Mouse (Mus musculus) forebrain, postnatal 0 days (tissue): ENCODE measurements around the gene Capn9. TPM values are rescaled to one million over a fixed set of nuclear protein-coding genes. Genes with fewer than 3 reads are reported as not detected.

Experiments
- ATAC-seq: fragments of 200-750 bp; cut with Nextera tagmentation; 2 replicates; pipeline ENCODE4 v1.8.0; 2017; ENCODE audit warnings: mild to moderate bottlenecking, moderate library complexity
- DNase-seq: peaks from one replicate; pipeline ENCODE4 v3.0.0-alpha.2; 2015
- H3K27ac ChIP-seq: fragments of 300-500 bp; sonication (generic); 2 replicates; pipeline ENCODE4 v1.5.1; 2014; ENCODE audit warnings: low read depth, mild to moderate bottlenecking, antibody characterized with exemption, low read length, moderate library complexity, mixed read lengths
- H3K27me3 ChIP-seq: fragments of 300-500 bp; sonication (generic); 2 replicates; pipeline ENCODE4 v1.6.1; 2014; ENCODE audit warnings: mild to moderate bottlenecking, low read length, mixed read lengths; ENCODE audit not compliant: insufficient read depth
- H3K36me3 ChIP-seq: fragments of 300-500 bp; sonication (generic); 2 replicates; pipeline ENCODE4 v1.6.1; 2014; ENCODE audit warnings: mild to moderate bottlenecking, moderate library complexity; ENCODE audit not compliant: insufficient read depth
- H3K4me1 ChIP-seq: fragments of 300-500 bp; sonication (generic); 2 replicates; pipeline ENCODE4 v1.6.1; 2014; ENCODE audit warnings: antibody characterized with exemption; ENCODE audit not compliant: insufficient read depth
- H3K4me2 ChIP-seq: fragments of 300-500 bp; sonication (generic); 2 replicates; pipeline ENCODE4 v1.6.1; 2014; ENCODE audit warnings: low read depth, mild to moderate bottlenecking, moderate library complexity
- H3K4me3 ChIP-seq: fragments of 300-500 bp; sonication (generic); 2 replicates; pipeline ENCODE4 v1.5.1; 2014; ENCODE audit warnings: low read depth, low read length, mixed read lengths
- H3K9ac ChIP-seq: fragments of 300-500 bp; sonication (generic); 2 replicates; pipeline ENCODE4 v1.6.1; 2014; ENCODE audit warnings: mild to moderate bottlenecking
- H3K9me3 ChIP-seq: fragments of 300-500 bp; sonication (generic); 2 replicates; pipeline ENCODE4 v1.6.1; 2016; ENCODE audit warnings: low read length
- CTCF ChIP-seq: sonication (generic); IDR thresholded peaks from 2 replicates; pipeline ENCODE4 v1.5.1; 2016; ENCODE audit warnings: antibody characterized with exemption, control low read depth, low read depth
- WGBS: fragments of 180-500 bp; shearing (Covaris S2); extraction: QIAGEN DNeasy Blood & Tissue Kit; methylation state at CpG from one replicate; pipeline ENCODE4 v1.1.7; 2014; 5-methylcytosine and 5-hydroxymethylcytosine counted together
- polyA plus RNA-seq: library from polyadenylated mRNA; unstranded; fragments of >200 nt; fragmentation: Nextera tagmentation; extraction: Ambion mirVana; gene quantifications from 2 replicates; pipeline ENCODE4 v1.2.1, GENCODE M21; 2015
- total RNA-seq: library from RNA; depleted of rRNA; stranded (reverse); fragments of >200 nt; gene quantifications from 2 replicates; pipeline ENCODE4 v1.2.3, GENCODE M21; 2014

The Capn9 gene
- total and polyA plus RNA-seq, 2 experiments from 2014 or later, result 0.29 TPM; not detected in 1

GRCm38 (mm10) chr8:124571732-124572429, 4.0 kb upstream of the Capn9 start:
- ATAC-seq (no peak), DNase-seq (no peak)
- Histone ChIP-seq H3K4me3 (no peak overlapping the region), H3K4me2 (no peak overlapping the region), H3K27ac (no peak overlapping the region), H3K9ac (no peak overlapping the region), H3K4me1 (no peaks in the 10 kb centered on the region), H3K36me3 (no peaks in the 10 kb centered on the region), H3K9me3 (no peaks in the 10 kb centered on the region), H3K27me3 (no peaks in the 10 kb centered on the region)
- 62% methylated on average over 8 of the region's 8 CpGs for WGBS
- no peak for TF ChIP-seq CTCF

- no peak overlapping the region for H3K4me3 ChIP-seq
- no peak overlapping the region for H3K9ac ChIP-seq
- no peak overlapping the region for H3K27ac ChIP-seq
- no peaks in the 10 kb centered on the region for H3K9me3 ChIP-seq
- no peak for DNase-seq
- ATAC-seq, result no peak
- no peaks in the 10 kb centered on the region for H3K36me3 ChIP-seq
- no peaks in the 10 kb centered on the region for H3K27me3 ChIP-seq
- no peak for TF ChIP-seq CTCF
- no peak overlapping the region for H3K4me2 ChIP-seq
- no peaks in the 10 kb centered on the region for H3K4me1 ChIP-seq
Measured at GRCm38 (mm10) chr8:124572430-124572775, 3.5 kb upstream of the Capn9 start.

DNA sequence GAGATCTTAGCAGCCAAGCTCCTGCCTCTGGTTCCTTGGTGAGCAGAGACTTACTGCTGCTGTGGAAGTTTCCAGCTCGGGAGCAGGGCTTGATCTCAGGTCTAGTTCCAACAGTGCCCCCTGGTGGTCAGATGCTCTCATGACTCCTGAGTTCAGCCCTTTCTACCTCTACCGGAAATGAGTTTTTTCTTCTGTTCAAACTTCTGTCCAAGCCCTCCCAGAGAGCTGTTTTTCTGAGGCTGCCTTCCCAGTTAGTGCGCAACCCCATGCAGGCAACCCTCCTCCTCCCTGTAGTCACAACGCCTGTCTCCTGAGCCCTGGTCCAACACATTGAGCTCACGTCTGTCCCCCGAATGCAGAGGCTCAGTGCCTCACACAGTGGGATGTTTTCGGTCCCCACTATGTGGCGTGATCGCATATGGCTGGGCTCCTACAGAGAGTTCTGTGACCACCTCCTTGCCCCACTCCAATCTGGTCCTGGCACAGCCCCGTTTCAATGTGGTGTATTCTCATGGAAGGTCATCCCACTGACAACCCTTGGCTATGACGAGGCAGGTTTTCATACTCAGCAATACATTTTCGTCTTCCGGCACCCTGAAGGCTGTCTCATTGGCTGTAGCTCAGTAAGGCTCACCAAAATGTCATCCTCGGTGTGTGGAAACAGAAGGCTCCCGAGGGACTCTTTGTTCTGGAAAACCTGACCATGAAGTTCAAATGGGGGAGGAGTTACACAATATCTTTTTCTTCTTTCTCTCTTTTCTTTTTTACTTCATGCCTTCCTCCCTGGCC, 2.2 kb upstream of the Capn9 start:
- no peaks in the 10 kb centered on the region for H3K36me3 ChIP-seq
- H3K4me1 ChIP-seq, result no peaks in the 10 kb centered on the region
- 57% methylated on average over 15 of the region's 15 CpGs for WGBS
- H3K27ac ChIP-seq, result no peak overlapping the region
- ATAC-seq (peak; percentile 66), DNase-seq (peak; percentile 88)
- peak; percentile 89 for TF ChIP-seq CTCF
- H3K9me3 ChIP-seq, result no peaks in the 10 kb centered on the region
- H3K9ac ChIP-seq, result no peak overlapping the region
- H3K27me3 ChIP-seq, result no peaks in the 10 kb centered on the region
- no peak overlapping the region for H3K4me2 ChIP-seq
- no peak overlapping the region for H3K4me3 ChIP-seq

GRCm38 (mm10) chr8:124576751-124577150, 840 bp downstream of the Capn9 start:
- ATAC-seq, result no peak
- no peak overlapping the region for H3K27ac ChIP-seq
- no peak overlapping the region for H3K4me3 ChIP-seq
- no peak for TF ChIP-seq CTCF
- no peaks in the 10 kb centered on the region for H3K27me3 ChIP-seq
- no peaks in the 10 kb centered on the region for H3K9me3 ChIP-seq
- WGBS, result 81% methylated on average over 1 of the region's 1 CpGs
- no peak for DNase-seq
- H3K4me1 ChIP-seq, result no peaks in the 10 kb centered on the region
- no peak overlapping the region for H3K4me2 ChIP-seq
- H3K36me3 ChIP-seq, result no peaks in the 10 kb centered on the region
- H3K9ac ChIP-seq, result no peak overlapping the region

GRCm38 (mm10) chr8:124585718-124586425, 10.0 kb downstream of the Capn9 start:
- DNase-seq, result no peak
- Histone ChIP-seq H3K4me1 (no peaks in the 10 kb centered on the region), H3K4me2 (no peak overlapping the region), H3K4me3 (no peak overlapping the region), H3K27ac (no peak overlapping the region), H3K9me3 (no peaks in the 10 kb centered on the region), H3K27me3 (no peaks in the 10 kb centered on the region), H3K36me3 (no peaks in the 10 kb centered on the region), H3K9ac (no peak overlapping the region)
- 44% methylated on average over 3 of the region's 3 CpGs for WGBS
- no peak for TF ChIP-seq CTCF
- ATAC-seq, result 0 out of 2 replicates have a peak, but pooled peaks have one; percentile 43

GRCm38 (mm10) chr8:124586556-124586955, 10.6 kb downstream of the Capn9 start:
- Histone ChIP-seq H3K4me1 (no peaks in the 10 kb centered on the region), H3K27ac (no peak overlapping the region), H3K9ac (no peak overlapping the region), H3K4me2 (no peak overlapping the region), H3K27me3 (no peaks in the 10 kb centered on the region), H3K4me3 (no peak overlapping the region), H3K36me3 (no peaks in the 10 kb centered on the region), H3K9me3 (no peaks in the 10 kb centered on the region)
- ATAC-seq (no peak), DNase-seq (no peak)
- no peak for TF ChIP-seq CTCF
- 88% methylated on average over 2 of the region's 2 CpGs for WGBS

DNA sequence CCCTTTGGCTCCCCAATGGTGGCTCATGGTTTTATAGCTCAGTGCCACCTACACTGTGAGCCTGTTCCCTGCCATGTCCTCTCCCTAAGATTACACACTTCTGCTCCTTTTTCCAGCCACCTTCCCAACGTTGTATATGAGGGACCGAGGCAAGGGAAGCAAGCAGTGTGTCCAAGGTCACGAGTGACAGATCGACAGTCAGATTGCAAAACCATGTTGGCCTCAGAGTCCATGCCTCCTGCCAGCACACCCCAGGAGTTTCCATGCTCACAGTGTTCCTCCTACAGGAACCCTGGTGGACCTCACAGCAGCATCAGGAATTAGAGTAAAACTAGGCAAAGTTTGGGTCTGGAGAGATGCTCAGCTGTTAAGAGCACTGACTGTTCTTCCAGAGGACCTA, 13.5 kb downstream of the Capn9 start:
- Histone ChIP-seq H3K9me3 (no peaks in the 10 kb centered on the region), H3K27ac (no peak overlapping the region), H3K36me3 (no peaks in the 10 kb centered on the region), H3K4me2 (no peak overlapping the region), H3K4me3 (no peak overlapping the region), H3K27me3 (no peaks in the 10 kb centered on the region), H3K4me1 (no peaks in the 10 kb centered on the region), H3K9ac (no peak overlapping the region)
- DNase-seq (no peak), ATAC-seq (no peak)
- WGBS, result 79% methylated on average over 4 of the region's 4 CpGs
- TF ChIP-seq CTCF, result no peak
